Mouse (Mus musculus): ENCODE results near the gene Fbxl14. TPM values are rescaled to one million over a fixed set of nuclear protein-coding genes. Genes with fewer than 3 reads are reported as not detected.

Fbxl14 gene
- polyA plus RNA-seq, 1 experiment from 2014 or later: 3.8 TPM

Other genes starting within 250 kb of the Fbxl14 start
- 0.03 TPM in 1 of 2 replicates, not detected in the other for gene Cacna2d4, start 243.1 kb upstream of the Fbxl14 start, polyA plus RNA-seq (2015; fragmentation: Nextera tagmentation; extraction: Ambion mirVana)
- 0.10 and 0.17 TPM in 2 replicates for gene Lrtm2, start 148.9 kb upstream of the Fbxl14 start, polyA plus RNA-seq (2015; fragmentation: Nextera tagmentation; extraction: Ambion mirVana)
- gene Adipor2, start 62.0 kb upstream of the Fbxl14 start, polyA plus RNA-seq (2015; fragmentation: Nextera tagmentation; extraction: Ambion mirVana): 39.8 and 40.2 TPM in 2 replicates
- 11.4 and 14.1 TPM in 2 replicates for gene Wnt5b, start 64.7 kb downstream of the Fbxl14 start, polyA plus RNA-seq (2015; fragmentation: Nextera tagmentation; extraction: Ambion mirVana)

Measured in limb, embryonic 15.5 days (tissue).